Mouse (Mus musculus): ENCODE measurements around the gene Dnah11.
"Not testable (repeated sequence)": the region's sequence is repeated elsewhere in the genome, so short reads cannot be mapped to it uniquely, and the experiment has no call there.

Gene Dnah11

GRCm38 (mm10) chr12:117980315-117980714, 218.5 kb downstream of the Dnah11 start:
- in situ Hi-C loops (cut with MboI, MseI): no loop called here

DNA sequence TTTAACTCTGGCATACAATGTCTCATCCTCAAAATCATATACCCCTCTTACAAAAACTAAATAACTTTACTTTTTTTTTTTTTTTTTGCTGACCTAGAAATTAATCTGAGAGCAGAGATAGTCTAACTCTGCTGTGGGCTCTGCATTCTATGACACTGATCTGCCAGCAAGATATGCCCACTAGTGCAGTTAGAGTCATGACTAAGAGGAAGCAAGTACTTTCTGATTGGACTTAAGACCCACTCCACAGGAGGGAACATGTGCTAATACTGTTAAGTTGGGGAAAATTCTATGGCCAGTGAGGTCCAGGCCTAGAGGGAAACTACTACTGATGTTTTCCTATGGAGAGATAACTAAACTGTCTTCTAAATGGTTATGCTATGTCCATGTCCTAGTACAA, 225.1 kb downstream of the Dnah11 start:
- in situ Hi-C loops (cut with MboI, MseI): no loop called here

- in situ Hi-C loops (cut with MboI, MseI): no loop called here
Observed at GRCm38 (mm10) chr12:117962698-117963097, 236.1 kb downstream of the Dnah11 start.

DNA sequence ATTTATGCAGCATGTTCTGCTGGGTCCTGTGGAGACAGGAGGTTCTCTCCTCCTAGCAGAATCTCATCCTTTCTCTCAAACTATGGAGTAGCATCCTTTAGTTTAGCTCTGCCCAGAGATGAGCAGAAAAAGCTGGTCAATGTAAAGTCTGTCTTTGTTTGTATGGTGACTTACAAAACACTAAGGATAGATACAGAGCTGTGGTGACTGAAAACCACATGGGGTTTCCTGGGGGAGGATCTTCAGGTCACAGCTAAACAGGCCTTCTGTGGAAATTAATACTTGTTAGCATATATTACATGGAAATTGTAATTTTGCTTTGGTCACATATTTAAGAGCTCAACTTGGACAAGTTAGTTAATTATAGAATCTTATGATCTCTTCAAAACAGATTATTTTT, 239.6 kb downstream of the Dnah11 start:
- in situ Hi-C loops (cut with MboI, MseI): no loop called here

GRCm38 (mm10) chr12:117946823-117947704, 251.8 kb downstream of the Dnah11 start:
- in situ Hi-C loops (cut with MboI, MseI): no loop called here

DNA sequence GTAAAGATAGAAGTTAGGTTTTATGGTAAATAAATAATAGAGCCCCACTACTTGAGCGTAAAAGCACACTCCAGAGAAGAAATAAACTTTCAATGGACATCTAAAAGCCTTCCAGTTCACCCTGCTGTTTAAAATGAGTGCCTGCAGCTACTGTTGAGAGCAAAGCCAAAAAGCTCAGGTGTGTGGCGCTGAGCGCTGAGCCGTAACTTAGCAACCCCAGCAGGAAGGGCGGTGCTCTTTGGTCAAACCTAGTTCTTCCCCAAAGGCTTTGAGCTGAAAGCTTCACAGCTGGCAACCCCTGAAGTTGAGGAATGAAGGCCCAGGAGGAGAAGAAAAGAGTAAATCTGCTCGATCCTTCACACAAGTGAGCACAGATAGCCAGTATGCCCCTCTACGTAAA, 256.9 kb downstream of the Dnah11 start:
- in situ Hi-C loops (cut with MboI, MseI): no loop called here

DNA sequence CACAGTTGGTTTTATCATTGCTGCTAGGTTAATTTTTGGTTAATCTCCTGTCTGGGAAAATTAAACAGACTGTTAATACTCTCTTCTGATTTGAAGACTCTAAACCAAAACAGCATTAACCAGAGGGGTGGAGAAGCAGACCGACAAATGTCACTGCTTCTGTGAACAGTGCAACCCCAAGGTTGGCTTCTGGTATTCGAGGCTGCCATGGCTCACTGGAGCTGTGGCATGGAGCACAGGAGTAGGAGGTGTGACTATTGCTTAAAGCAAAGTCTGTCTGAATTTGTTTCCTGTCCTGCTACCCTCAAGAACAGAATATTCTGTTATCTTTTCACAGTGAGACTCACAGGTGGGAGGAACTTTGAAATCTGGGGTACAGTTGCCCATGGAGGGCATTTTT, 260.6 kb downstream of the Dnah11 start:
- in situ Hi-C loops (cut with MboI, MseI): no loop called here

DNA sequence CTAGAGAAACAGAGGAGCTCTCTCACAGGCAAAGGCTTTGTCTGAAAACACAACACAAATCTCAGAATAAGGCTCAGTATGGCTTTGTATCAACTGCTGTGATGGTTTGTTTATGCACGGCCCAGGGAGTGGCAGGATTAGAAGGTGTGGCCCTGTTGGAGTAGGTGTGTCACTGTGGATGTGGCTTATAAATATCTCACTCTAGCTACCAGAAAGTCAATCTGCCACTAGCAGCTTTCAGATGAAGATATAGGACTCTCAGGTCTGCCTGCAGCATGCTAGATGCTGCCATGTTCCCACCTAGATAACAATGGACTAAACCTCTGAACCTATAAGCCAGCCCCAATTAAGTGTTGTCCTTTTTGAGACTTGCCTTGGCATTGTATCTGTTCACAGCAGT, 266.8 kb downstream of the Dnah11 start:
- in situ Hi-C loops (cut with MboI, MseI): no loop called here

DNA sequence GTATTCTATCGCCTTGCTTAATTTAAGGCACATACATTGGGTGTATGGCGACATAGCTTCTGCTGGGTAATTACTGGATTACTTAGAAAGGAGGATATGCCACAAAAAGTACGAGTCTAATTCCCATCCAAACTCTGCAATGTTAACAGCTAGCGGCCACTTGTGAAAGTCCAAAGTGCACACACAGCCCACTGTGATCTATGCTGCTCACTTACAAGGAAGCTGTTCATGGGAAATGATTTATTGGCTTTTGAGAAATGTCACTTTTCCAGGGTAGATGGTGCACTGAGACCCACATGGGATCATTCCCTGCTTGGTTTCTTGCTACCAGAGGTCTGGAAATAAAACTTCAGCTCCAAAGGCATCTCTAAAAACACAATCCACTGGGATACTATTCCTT, 269.1 kb downstream of the Dnah11 start:
- in situ Hi-C loops (cut with MboI, MseI): no loop called here

GRCm38 (mm10) chr12:117915826-117916588, 282.8 kb downstream of the Dnah11 start:
- in situ Hi-C loops (cut with MboI, MseI): no loop called here

DNA sequence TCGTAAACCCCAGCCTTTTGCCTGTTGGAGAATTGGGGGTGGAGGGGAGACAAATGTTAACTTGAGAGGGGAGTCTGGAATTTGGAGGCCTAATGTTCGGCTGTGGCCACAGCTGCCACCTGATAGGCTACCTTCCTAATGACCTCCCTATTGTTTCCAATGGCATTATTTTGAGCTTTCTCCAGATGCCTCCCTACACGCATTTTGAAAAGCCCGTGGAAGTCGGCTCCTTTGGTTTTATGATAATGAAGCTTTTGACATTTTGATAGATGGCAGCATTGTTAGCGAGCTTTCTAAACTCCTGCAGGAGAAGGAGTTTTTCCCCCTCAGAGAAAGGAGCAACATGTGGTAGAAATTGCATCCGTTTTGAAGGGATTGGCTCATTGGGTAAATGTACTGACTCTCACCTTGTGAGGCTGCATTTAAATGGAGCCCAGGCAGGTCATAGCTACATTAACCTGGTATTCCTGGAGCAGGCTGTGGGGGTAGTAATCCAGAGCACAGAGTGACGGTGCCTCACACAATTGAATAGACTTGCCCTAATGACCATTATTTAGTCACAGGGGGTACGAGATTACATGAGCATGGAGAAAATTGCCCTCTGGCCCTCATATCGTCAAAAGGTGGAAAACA, 284.1 kb downstream of the Dnah11 start:
- in situ Hi-C loops (cut with MboI, MseI): no loop called here

DNA sequence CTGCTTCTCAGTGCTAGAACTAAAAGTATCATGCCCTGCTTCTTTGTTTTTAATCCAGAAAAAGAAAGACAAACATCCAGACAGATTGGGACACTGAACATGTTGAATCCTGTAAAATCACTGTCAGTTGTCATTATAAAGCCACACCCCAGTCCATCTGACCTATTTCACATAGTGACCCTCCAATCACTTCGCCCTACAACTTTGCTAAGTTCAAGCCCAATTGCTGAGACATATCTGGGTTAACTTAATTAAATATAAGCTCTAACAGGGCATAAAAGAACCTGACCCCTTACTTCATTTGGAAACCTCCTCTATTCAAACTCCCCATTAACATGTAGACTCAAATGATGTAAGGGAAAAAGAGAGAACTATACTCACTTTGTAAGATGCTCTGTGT, 287.4 kb downstream of the Dnah11 start:
- in situ Hi-C loops (cut with MboI, MseI): no loop called here

GRCm38 (mm10) chr12:117905232-117905840, 293.5 kb downstream of the Dnah11 start:
- in situ Hi-C loops (cut with MboI, MseI): not testable (repeated sequence)

- in situ Hi-C loops (cut with MboI, MseI): no loop called here
Observed at GRCm38 (mm10) chr12:117903671-117904070, 295.2 kb downstream of the Dnah11 start.

DNA sequence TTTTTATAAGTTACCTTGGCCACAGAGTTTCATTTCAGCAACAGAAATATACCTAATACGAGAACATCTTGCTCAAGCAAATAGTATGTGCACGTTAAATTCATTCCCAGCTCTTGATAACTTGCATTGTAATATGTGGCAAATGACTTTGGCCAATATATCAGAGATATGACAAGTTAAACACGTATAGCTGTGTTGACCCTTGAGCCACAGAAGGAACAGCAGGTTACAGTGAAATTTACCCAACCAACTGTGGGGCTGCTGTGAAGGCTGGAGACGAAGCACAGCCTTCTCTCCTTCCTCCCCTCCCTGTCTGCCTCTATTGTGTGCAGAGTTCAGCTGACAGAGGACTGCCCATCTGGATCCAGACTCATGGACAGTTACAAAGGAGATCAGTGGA, 297.5 kb downstream of the Dnah11 start:
- in situ Hi-C loops (cut with MboI, MseI): not testable (repeated sequence)

DNA sequence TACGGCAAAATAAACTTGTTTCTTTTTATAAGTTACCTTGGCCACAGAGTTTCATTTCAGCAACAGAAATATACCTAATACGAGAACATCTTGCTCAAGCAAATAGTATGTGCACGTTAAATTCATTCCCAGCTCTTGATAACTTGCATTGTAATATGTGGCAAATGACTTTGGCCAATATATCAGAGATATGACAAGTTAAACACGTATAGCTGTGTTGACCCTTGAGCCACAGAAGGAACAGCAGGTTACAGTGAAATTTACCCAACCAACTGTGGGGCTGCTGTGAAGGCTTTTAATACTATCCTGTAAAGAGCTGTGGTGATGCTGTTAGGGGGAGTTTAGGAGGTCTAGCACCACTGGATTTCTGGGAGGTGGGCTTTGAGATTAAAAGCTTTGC, 298.0 kb downstream of the Dnah11 start:
- in situ Hi-C loops (cut with MboI, MseI): not testable (repeated sequence)

- in situ Hi-C loops (cut with MboI, MseI): no loop called here
Observed at GRCm38 (mm10) chr12:117887422-117887821, 311.4 kb downstream of the Dnah11 start.

- in situ Hi-C loops (cut with MboI, MseI): no loop called here
Observed at GRCm38 (mm10) chr12:117884627-117885026, 314.2 kb downstream of the Dnah11 start.

DNA sequence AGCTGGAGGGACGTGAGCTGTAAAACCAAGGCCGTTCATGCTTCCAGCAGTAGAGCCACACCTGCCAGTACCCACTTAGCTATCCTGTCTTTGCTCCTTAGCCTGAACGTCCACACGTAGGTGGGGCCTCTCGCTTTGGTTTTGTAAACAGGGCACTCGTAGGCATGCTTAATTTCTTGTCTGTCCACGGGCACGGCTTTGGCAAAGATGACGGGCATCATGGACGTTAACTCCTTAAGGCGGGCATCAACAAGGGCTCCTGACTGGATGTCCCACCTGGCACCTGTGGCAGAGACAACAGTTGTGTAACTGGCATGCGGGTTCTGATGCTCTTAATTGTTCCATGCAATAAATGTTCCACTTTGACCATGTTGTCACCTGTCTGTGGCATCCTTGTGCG, 320.5 kb downstream of the Dnah11 start:
- in situ Hi-C loops (cut with MboI, MseI): no loop called here

DNA sequence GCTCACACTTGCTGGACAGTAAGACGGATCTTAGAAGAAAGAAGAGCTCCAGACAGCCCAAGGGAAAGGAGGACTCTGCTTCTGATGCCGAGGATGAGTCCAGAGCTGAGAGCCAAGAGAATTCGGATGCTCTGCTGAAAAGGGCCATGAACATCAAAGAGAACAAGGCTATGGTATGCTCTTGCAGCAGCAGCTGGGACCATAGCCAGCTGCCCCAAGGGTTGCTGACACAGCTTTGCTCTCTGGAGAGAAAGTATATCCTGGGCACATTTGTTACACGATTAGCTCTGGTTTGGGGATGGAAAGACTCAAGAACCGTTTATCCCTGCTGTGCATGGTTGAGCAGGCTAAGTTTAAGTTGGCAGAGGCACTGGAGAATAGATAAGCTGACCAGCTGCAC, 326.6 kb downstream of the Dnah11 start:
- in situ Hi-C loops (cut with MboI, MseI): no loop called here

- in situ Hi-C loops (cut with MboI, MseI): no loop called here
Observed at GRCm38 (mm10) chr12:117867708-117868564, 330.9 kb downstream of the Dnah11 start.
